Mouse (Mus musculus) embryonic facial prominence, embryonic 14.5 days (tissue): ENCODE measurements around the gene Hspb8. TPM values are rescaled to one million over a fixed set of nuclear protein-coding genes. Genes with fewer than 3 reads are reported as not detected.

Experiments
- ATAC-seq: fragments of 200-750 bp; cut with Nextera tagmentation; 2 replicates; pipeline ENCODE4 v1.8.0; 2017; ENCODE audit warnings: low read depth, moderate number of reproducible peaks, moderate TSS enrichment
- DNase-seq: peaks from one replicate; pipeline ENCODE4 v3.0.0-alpha.2; 2015; ENCODE audit warnings: low spot score
- H3K27ac ChIP-seq: fragments of 300-500 bp; sonication (generic); replicated peaks from 2 replicates; pipeline ENCODE4 v1.5.1; 2014; ENCODE audit warnings: low read depth, mild to moderate bottlenecking, low read length, moderate library complexity
- H3K27me3 ChIP-seq: fragments of 300-500 bp; sonication (generic); replicated peaks from 2 replicates; pipeline ENCODE4 v1.6.1; 2014; ENCODE audit warnings: low read length; ENCODE audit not compliant: control insufficient read depth, insufficient read depth
- H3K36me3 ChIP-seq: fragments of 300-500 bp; sonication (generic); 2 replicates; pipeline ENCODE4 v1.6.1; 2014; ENCODE audit warnings: low read length, mixed read lengths; ENCODE audit not compliant: control insufficient read depth, insufficient read depth
- H3K4me1 ChIP-seq: fragments of 300-500 bp; sonication (generic); 2 replicates; pipeline ENCODE4 v1.6.1; 2014; ENCODE audit warnings: antibody characterized with exemption, low read length; ENCODE audit not compliant: control insufficient read depth, insufficient read depth
- H3K4me2 ChIP-seq: fragments of 300-500 bp; sonication (generic); 2 replicates; pipeline ENCODE4 v1.6.1; 2014; ENCODE audit warnings: low read depth, mild to moderate bottlenecking, low read length, moderate library complexity, mixed read lengths
- H3K4me3 ChIP-seq: fragments of 300-500 bp; sonication (generic); 2 replicates; pipeline ENCODE4 v1.5.1; 2014; ENCODE audit warnings: low read depth, mild to moderate bottlenecking, low read length
- H3K9ac ChIP-seq: fragments of 300-500 bp; sonication (generic); 2 replicates; pipeline ENCODE4 v1.6.1; 2014; ENCODE audit warnings: low read depth, mild to moderate bottlenecking, low read length, moderate library complexity, mixed read lengths
- H3K9me3 ChIP-seq: fragments of 300-500 bp; sonication (generic); 2 replicates; pipeline ENCODE4 v1.6.1; 2016; ENCODE audit warnings: low read length; ENCODE audit not compliant: control insufficient read depth
- WGBS: fragments of 180-500 bp; shearing (Covaris S2); extraction: QIAGEN DNeasy Blood & Tissue Kit; methylation state at CpG from one replicate; pipeline ENCODE4 v1.1.7; 2014; 5-methylcytosine and 5-hydroxymethylcytosine counted together
- polyA plus RNA-seq: library from polyadenylated mRNA; unstranded; fragments of >200 nt; fragmentation: Nextera tagmentation; extraction: Ambion mirVana; gene quantifications from 2 replicates; pipeline ENCODE4 v1.2.1, GENCODE M21; 2014

Gene Hspb8
- polyA plus RNA-seq, 1 experiment from 2014 or later: 27.3 TPM

GRCm38 (mm10) chr5:116407321-116407720, 15.3 kb downstream of the Hspb8 start:
- ATAC-seq (peak; percentile 45; the same call in 1 of the 2 replicates), DNase-seq (peak; percentile 68)
- Histone ChIP-seq H3K36me3 (no peaks in the 10 kb centered on the region), H3K27ac (peak overlapping the region; percentile 65), H3K9ac (no peak overlapping the region), H3K4me3 (no peak overlapping the region), H3K4me1 (peaks cover 18% of the 10 kb centered on the region), H3K9me3 (no peaks in the 10 kb centered on the region), H3K4me2 (no peak overlapping the region), H3K27me3 (no peaks in the 10 kb centered on the region)
- WGBS: 25% methylated on average over 4 of the region's 4 CpGs

GRCm38 (mm10) chr5:116406507-116406906, 16.2 kb downstream of the Hspb8 start:
- Histone ChIP-seq H3K4me3 (no peak overlapping the region), H3K27ac (no peak overlapping the region), H3K4me2 (no peak overlapping the region), H3K27me3 (no peaks in the 10 kb centered on the region), H3K9ac (no peak overlapping the region), H3K4me1 (peaks cover 18% of the 10 kb centered on the region), H3K36me3 (no peaks in the 10 kb centered on the region), H3K9me3 (no peaks in the 10 kb centered on the region)
- no peak for ATAC-seq
- DNase-seq: no peak
- WGBS: 53% methylated on average over 3 of the region's 3 CpGs

GRCm38 (mm10) chr5:116405934-116406333, 16.7 kb downstream of the Hspb8 start:
- DNase-seq (no peak), ATAC-seq (no peak)
- 89% methylated on average over 1 of the region's 1 CpGs for WGBS
- Histone ChIP-seq H3K4me1 (peaks cover 15% of the 10 kb centered on the region), H3K4me2 (no peak overlapping the region), H3K27ac (no peak overlapping the region), H3K9me3 (no peaks in the 10 kb centered on the region), H3K27me3 (no peaks in the 10 kb centered on the region), H3K36me3 (no peaks in the 10 kb centered on the region), H3K9ac (no peak overlapping the region), H3K4me3 (no peak overlapping the region)

GRCm38 (mm10) chr5:116404063-116404462, 18.6 kb downstream of the Hspb8 start:
- Histone ChIP-seq H3K9me3 (no peaks in the 10 kb centered on the region), H3K27me3 (no peaks in the 10 kb centered on the region), H3K27ac (no peak overlapping the region), H3K36me3 (no peaks in the 10 kb centered on the region), H3K4me1 (0 out of 2 replicates have a peak, but pooled peaks cover 6% of the 10 kb centered on the region), H3K4me3 (no peak overlapping the region), H3K4me2 (no peak overlapping the region), H3K9ac (no peak overlapping the region)
- 71% methylated on average over 2 of the region's 2 CpGs for WGBS
- ATAC-seq: no peak
- no peak for DNase-seq

- ATAC-seq: no peak
- Histone ChIP-seq H3K4me3 (no peak overlapping the region), H3K4me1 (no peaks in the 10 kb centered on the region), H3K9ac (no peak overlapping the region), H3K36me3 (no peaks in the 10 kb centered on the region), H3K4me2 (no peak overlapping the region), H3K27ac (no peak overlapping the region), H3K9me3 (no peaks in the 10 kb centered on the region), H3K27me3 (no peaks in the 10 kb centered on the region)
- DNase-seq: no peak
- 79% methylated on average over 3 of the region's 3 CpGs for WGBS
Measured at GRCm38 (mm10) chr5:116400801-116401200, 21.9 kb downstream of the Hspb8 start.

- no peaks in the 10 kb centered on the region for H3K9me3 ChIP-seq
- 72% methylated on average over 8 of the region's 8 CpGs for WGBS
- no peak for ATAC-seq
- H3K36me3 ChIP-seq: no peaks in the 10 kb centered on the region
- no peak overlapping the region for H3K4me3 ChIP-seq
- no peaks in the 10 kb centered on the region for H3K27me3 ChIP-seq
- H3K27ac ChIP-seq: no peak overlapping the region
- H3K4me2 ChIP-seq: no peak overlapping the region
- no peak overlapping the region for H3K9ac ChIP-seq
- no peak for DNase-seq
- no peaks in the 10 kb centered on the region for H3K4me1 ChIP-seq
Measured at GRCm38 (mm10) chr5:116400042-116400730, 22.5 kb downstream of the Hspb8 start.

- H3K4me2 ChIP-seq: no peak overlapping the region
- no peaks in the 10 kb centered on the region for H3K4me1 ChIP-seq
- no peaks in the 10 kb centered on the region for H3K36me3 ChIP-seq
- no peak overlapping the region for H3K27ac ChIP-seq
- no peak for DNase-seq
- ATAC-seq: no peak
- 69% methylated on average over 5 of the region's 5 CpGs for WGBS
- H3K9ac ChIP-seq: no peak overlapping the region
- no peak overlapping the region for H3K4me3 ChIP-seq
- H3K9me3 ChIP-seq: no peaks in the 10 kb centered on the region
- no peaks in the 10 kb centered on the region for H3K27me3 ChIP-seq
Measured at GRCm38 (mm10) chr5:116396104-116396503, 26.6 kb downstream of the Hspb8 start.

- Histone ChIP-seq H3K4me1 (peaks cover 11% of the 10 kb centered on the region; the same call in 1 of the 2 replicates), H3K27ac (no peak overlapping the region), H3K4me3 (no peak overlapping the region), H3K27me3 (no peaks in the 10 kb centered on the region), H3K9ac (no peak overlapping the region), H3K9me3 (no peaks in the 10 kb centered on the region), H3K4me2 (no peak overlapping the region), H3K36me3 (no peaks in the 10 kb centered on the region)
- no peak for DNase-seq
- ATAC-seq: no peak
- WGBS: 84% methylated on average over 9 of the region's 9 CpGs
Measured at GRCm38 (mm10) chr5:116392603-116393002, 30.1 kb downstream of the Hspb8 start.
